Mouse (Mus musculus) CH12.LX (cell line): Measurements from ENCODE around the gene Pus10.

Experiments used
- CTCF ChIP-seq, 2 experiments: IDR thresholded peaks in 1 of 2; conservative IDR thresholded peaks in 1 of 2; 2 replicates each; pipeline ENCODE4 v1.5.1; 2011 to 2012; ENCODE audit warnings: low read depth in 2 of 2, low read length in 2 of 2, improper control_type of control experiment in 1 of 2, inconsistent platforms in 1 of 2, mild to moderate bottlenecking in 1 of 2, moderate library complexity in 1 of 2
- KAT2A ChIP-seq: IDR thresholded peaks from 2 replicates; pipeline ENCODE4 v1.6.1; 2012; ENCODE audit warnings: low read length, improper control_type of control experiment, inconsistent platforms; ENCODE audit not compliant: insufficient replicate concordance
- TCF12 ChIP-seq: IDR thresholded peaks from 2 replicates; pipeline ENCODE4 v1.6.1; 2014; ENCODE audit warnings: low read depth, mild to moderate bottlenecking, inconsistent platforms, low read length, improper control_type of control experiment

- TF ChIP-seq KAT2A: 0 out of 2 replicates have a peak, but pooled peaks have one; percentile 60
- TF ChIP-seq CTCF (conservative IDR thresholded peaks at IDR 0.05 in 1 of 2, IDR thresholded peaks at IDR 0.05 in 1 of 2; ENCODE audit: low read depth in 2 of 2, low read length in 2 of 2): no peak
- TF ChIP-seq TCF12: peak; percentile 79
Measured at GRCm38 (mm10) chr11:23770760-23771506, 105.5 kb downstream of the Pus10 start, which contains the start of gene Rel.
